Mouse (Mus musculus) adrenal gland, postnatal 0 days (tissue): ENCODE results near the gene Gm3633. TPM values are rescaled to one million over a fixed set of nuclear protein-coding genes. Genes with fewer than 3 reads are reported as not detected.

Experiments used
- microRNA-seq: library from miRNA; unstranded; fragments of <30 nt; microRNA quantifications from one replicate; pipeline ENCODE4, GENCODE M21; 2016; ENCODE audit warnings: borderline replicate concordance; ENCODE audit not compliant: insufficient number of aligned reads
- polyA plus RNA-seq: library from polyadenylated mRNA; unstranded; fragments of >200 nt; fragmentation: Nextera tagmentation; extraction: Ambion mirVana; gene quantifications from 2 replicates; pipeline ENCODE4 v1.2.1, GENCODE M21; 2015

Gm3633 gene
- not detected in 2 replicates for polyA plus RNA-seq

GRCm38 (mm10) chr14:42641817-42642216 lies at the start of gene Gm3633:
Gene Gm3633, minus strand, starts transcription at chr14:42641917.

GRCm38 (mm10) chr14:42655638-42656037 lies 13.9 kb upstream of the Gm3633 start, which contains the start of gene Gm10378:
Gene Gm10378, plus strand, starts transcription at chr14:42655938.

GRCm38 (mm10) chr14:42599782-42600181 lies 41.9 kb downstream of the Gm3633 start, which contains the start of gene Gm17124:
Gene Gm17124, minus strand, starts transcription at chr14:42599882.

Small RNA genes within 50 kb of the gene (microRNA-seq; reads per million reads assigned to microRNA genes)
- gene Gm23620: not detected
- not detected for gene Gm25228

Other genes starting within 250 kb of the Gm3633 start
- gene Gm8005, start 202.2 kb downstream of the Gm3633 start, polyA plus RNA-seq: not detected in 2 replicates
- gene Gm8011, start 178.0 kb downstream of the Gm3633 start, polyA plus RNA-seq: not detected in 2 replicates
- not detected in 2 replicates for gene Gm8020, start 139.6 kb downstream of the Gm3633 start, polyA plus RNA-seq
- not detected in 2 replicates for gene Gm8024, start 117.6 kb downstream of the Gm3633 start, polyA plus RNA-seq
- gene Gm17124, start 42.0 kb downstream of the Gm3633 start, polyA plus RNA-seq: not detected in 2 replicates
- gene Gm10378, start 14.0 kb upstream of the Gm3633 start, polyA plus RNA-seq: not detected in 2 replicates
- not detected in 2 replicates for gene Gm3015, start 126.9 kb upstream of the Gm3633 start, polyA plus RNA-seq
- not detected in 2 replicates for gene Gm10377, start 156.1 kb upstream of the Gm3633 start, polyA plus RNA-seq
- not detected in 2 replicates for gene Gm21977, start 211.6 kb upstream of the Gm3633 start, polyA plus RNA-seq